Mouse (Mus musculus) erythroblast, adult 5-6 weeks (primary cell): Measurements from ENCODE around the gene Pabpn1. TPM values are rescaled to one million over a fixed set of nuclear protein-coding genes. Genes with fewer than 3 reads are reported as not detected.
A peak's percentile ranks its signal among the peaks of the same experiment; 100 is the strongest.

Experiments
- ATAC-seq: replicated peaks from 2 replicates; pipeline ENCODE4 v1.8.0; 2016; ENCODE audit warnings: moderate number of reproducible peaks, mild to moderate bottlenecking, moderate TSS enrichment, inconsistent platforms; ENCODE audit not compliant: poor library complexity, low FRiP score, severe bottlenecking
- total RNA-seq, 2 experiments: library from RNA; stranded (forward) in 1 of 2; stranded (reverse) in 1 of 2; fragments of 150-400 nt in 1 of 2; fragments of 200-764, 138-1000 nt in 1 of 2; gene quantifications; 2 replicates each; pipeline versions ENCODE4 v1.2.3 to v1.2.4; 2015 to 2017; ENCODE audit warnings: low replicate concordance in 2 of 2

Pabpn1 gene
- total RNA-seq, 2 experiments from 2014 or later = 41.1 to 54.6 TPM

GRCm38 (mm10) chr14:54884022-54884712 is 8.1 kb upstream of the Pabpn1 start:
- no peak for ATAC-seq

GRCm38 (mm10) chr14:54885309-54885708 is 7.0 kb upstream of the Pabpn1 start:
- ATAC-seq = no peak

DNA sequence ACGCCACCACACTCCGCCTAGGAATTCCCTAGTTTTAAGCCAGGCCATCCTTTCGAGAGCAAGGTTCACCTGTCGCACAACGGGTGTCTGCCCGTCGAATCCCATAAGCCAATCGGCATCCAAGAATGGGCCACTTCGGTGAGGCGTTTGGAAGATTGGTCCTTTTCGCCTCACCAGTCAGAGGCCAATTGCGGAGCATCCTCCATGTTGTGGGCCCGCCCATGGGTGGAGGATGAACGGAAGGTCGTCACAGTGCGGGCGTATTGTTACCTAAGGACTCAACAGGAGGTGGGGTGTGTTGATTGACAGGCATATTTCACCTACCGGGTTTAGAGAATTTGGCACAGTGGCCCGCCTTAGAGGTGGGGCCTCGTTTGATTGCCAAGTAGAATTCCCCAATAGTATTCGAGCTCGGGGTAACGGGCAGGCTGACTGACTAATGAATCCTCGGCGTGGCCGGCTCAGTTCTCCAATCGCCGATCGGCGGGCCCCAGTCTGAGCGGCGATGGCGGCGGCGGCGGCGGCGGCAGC is 1.4 kb downstream of the Pabpn1 start:
- ATAC-seq = peak; percentile 95

DNA sequence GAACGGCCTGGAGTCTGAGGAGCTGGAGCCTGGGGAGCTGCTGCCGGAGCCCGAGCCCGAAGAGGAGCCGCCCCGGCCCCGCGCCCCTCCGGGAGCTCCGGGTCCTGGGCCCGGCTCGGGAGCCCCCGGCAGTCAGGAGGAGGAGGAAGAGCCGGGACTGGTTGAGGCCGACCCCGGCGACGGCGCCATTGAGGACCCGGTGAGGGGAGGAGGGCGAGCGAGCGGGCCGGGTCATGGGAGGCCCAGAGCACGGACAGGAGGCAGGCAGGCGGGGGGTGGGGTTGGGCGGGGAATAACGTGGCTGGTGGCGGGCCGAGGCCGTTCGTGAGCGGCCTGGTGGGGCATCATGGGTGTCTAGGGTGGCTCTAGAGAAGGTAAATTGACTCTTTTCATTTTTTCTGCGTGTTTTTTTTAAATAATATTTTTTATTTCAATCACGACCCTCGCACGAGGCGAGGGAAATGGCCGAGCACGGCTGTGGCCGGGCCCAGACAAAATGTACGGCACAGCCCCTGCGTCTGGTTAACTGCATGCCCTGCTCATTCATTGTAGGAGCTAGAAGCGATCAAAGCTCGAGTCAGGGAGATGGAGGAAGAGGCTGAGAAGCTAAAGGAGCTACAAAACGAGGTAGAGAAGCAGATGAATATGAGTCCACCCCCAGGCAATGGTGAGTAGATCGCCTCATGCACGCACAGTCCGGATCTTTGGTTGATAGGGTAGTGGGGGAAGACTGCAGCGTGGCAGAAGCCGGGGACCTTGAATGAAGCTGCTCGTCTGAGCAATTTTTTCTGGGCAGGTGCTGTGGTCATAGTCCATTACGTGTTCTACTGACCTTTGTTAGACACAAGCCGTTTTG is 2.2 kb downstream of the Pabpn1 start:
- peak; percentile 35; the same call in 1 of the 2 replicates for ATAC-seq

GRCm38 (mm10) chr14:54897445-54897844 is 5.1 kb downstream of the Pabpn1 start:
- no peak for ATAC-seq

DNA sequence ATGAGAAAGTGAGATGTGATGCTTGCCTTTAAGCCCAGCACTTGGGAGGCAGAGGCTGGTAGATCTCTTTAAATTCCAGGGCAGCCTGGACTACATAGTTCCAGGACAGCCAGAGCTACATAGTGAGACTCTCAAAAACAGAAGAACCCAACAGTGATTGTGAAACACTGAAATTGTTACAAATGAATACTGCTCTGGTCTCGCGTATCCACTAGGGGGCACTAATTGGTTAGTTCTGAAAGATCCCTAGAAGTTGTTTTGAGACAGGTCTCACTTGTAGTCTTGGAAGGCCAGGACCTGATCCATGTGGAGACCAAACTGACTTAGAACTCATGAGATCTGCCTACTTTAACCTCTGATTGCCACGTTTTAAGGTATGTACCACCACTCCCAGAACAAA is 8.1 kb downstream of the Pabpn1 start:
- ATAC-seq = peak; percentile 74

DNA sequence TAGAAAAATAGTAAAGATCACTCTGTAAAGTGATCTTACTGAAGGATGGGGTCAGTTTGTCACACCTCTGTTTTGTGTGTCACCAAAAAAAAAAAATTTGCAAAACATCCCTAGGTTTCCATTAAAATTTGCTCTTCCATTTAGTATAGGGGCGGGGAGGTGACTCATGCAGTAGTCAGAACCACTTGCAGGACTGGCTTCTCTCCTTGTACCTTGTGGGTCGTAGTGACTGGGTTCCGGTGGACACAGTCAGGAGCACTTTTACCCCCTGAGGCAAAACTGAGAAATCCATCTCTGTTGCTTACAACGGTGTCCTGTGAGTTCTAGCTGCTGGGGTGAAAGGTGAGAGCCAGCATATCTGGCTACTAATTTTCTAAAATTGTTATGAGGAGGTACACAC is 11.3 kb downstream of the Pabpn1 start:
- ATAC-seq = no peak

GRCm38 (mm10) chr14:54908682-54909081 is 16.4 kb downstream of the Pabpn1 start:
- ATAC-seq = no peak

GRCm38 (mm10) chr14:54912109-54912850 is 20.0 kb downstream of the Pabpn1 start:
- no peak for ATAC-seq

GRCm38 (mm10) chr14:54912886-54913285 is 20.6 kb downstream of the Pabpn1 start, which contains the start of gene Slc22a17:
Gene Slc22a17 (minus strand): TSS chr14:54913132.
- no peak for ATAC-seq

DNA sequence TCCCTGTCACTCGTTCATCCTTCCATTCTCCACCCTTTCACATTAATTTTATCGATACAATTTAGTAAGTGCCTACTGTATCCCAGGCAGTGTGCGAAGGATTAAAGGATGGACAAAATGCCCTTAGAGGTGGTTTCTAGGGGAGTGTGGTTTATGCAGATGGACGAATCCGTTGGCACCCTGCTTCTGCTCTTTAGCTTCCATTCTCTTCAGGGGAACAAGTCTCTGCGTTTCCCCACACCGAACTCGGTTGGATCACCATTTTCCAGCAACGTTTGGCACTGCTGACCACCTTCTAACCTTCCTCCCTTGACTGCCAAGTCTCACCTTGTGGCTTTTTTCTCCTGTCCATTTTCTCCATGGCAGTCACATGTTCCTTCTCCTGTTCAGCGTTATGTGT is 21.0 kb downstream of the Pabpn1 start:
- no peak for ATAC-seq

GRCm38 (mm10) chr14:54920076-54920685 is 27.9 kb downstream of the Pabpn1 start:
- ATAC-seq = no peak

- ATAC-seq = no peak
Observed at GRCm38 (mm10) chr14:54924641-54925348, 32.5 kb downstream of the Pabpn1 start.

GRCm38 (mm10) chr14:54925349-54926342 is 33.3 kb downstream of the Pabpn1 start, which contains the start of gene Efs:
Gene Efs (minus strand): TSS chr14:54926126.
- ATAC-seq = no peak

- no peak for ATAC-seq
Observed at GRCm38 (mm10) chr14:54926401-54927158, 34.3 kb downstream of the Pabpn1 start.

- ATAC-seq = no peak
Observed at GRCm38 (mm10) chr14:54927296-54927695, 35.0 kb downstream of the Pabpn1 start.

DNA sequence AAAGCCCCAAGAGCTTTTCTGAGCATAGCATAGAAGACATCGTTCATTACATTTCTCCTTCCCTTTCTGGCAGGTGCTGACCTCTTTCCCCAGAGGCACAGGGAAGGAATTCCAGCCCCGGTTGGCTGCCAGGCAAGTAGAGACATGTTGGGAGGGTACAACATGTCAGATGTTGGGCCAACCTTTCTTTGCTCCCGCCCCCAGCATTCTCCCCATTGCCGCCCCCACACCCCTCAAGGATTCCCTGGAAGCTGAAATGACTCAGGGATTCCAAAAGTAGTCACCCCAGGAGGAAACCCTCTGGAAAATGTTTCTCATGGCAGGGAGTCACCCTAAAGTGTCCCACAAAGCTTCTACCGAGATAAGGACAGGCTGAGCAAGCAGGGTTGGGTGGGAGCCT is 37.5 kb downstream of the Pabpn1 start:
- no peak for ATAC-seq
